Mouse (Mus musculus) embryonic fibroblast, embryonic 13.5 days (primary cell): ENCODE results near the gene Atf6.

Source experiments
- CTCF ChIP-seq: IDR thresholded peaks from 2 replicates; pipeline ENCODE4 v1.5.1; 2011; ENCODE audit warnings: mild to moderate bottlenecking, control low read depth, low read length, moderate library complexity, borderline replicate concordance; ENCODE audit not compliant: insufficient read depth
- POLR2A ChIP-seq: IDR thresholded peaks from 2 replicates; pipeline ENCODE4 v1.6.1; 2011; ENCODE audit warnings: low read depth, mild to moderate bottlenecking, control low read depth, low read length, moderate library complexity

GRCm38 (mm10) chr1:170845448-170846307 lies 21.9 kb downstream of the Atf6 start:
- TF ChIP-seq POLR2A (no peak), CTCF (no peak)
